ENCODE assay signal across 8 mouse cellular contexts in genomic region chr19:4396998-4397797, GRCm38 (mm10). TPM values are rescaled to one million over a fixed set of nuclear protein-coding genes. Genes with fewer than 3 reads are reported as not detected.
DNase-seq lines count a peak whose midpoint lies in the region; ATAC-seq and TF ChIP-seq lines count a peak whose summit lies in the region.

No protein-coding gene starts in this region.

- H3K4me2 ChIP-seq in forebrain, embryonic 15.5 days (replicated peaks): peak overlapping the region; percentile 89
- peak overlapping the region; percentile 98 for H3K4me2 ChIP-seq in lung, embryonic 14.5 days

- under 1% methylated on average over 52 of the region's 90 CpGs for WGBS in forebrain, embryonic 15.5 days
- 0% methylated on average over 79 of the region's 90 CpGs for WGBS in lung, embryonic 14.5 days
- WGBS in olfactory bulb, adult 2 months: under 1% methylated on average over 68 of the region's 90 CpGs
- WGBS in thymus, adult 2 months: under 1% methylated on average over 55 of the region's 90 CpGs

- peak overlapping the region; percentile 83 for H3K27ac ChIP-seq in ES-E14 (ENCODE audit: insufficient read depth, low read depth, low read length, poor library complexity, severe bottlenecking)
- H3K27ac ChIP-seq in forebrain, embryonic 15.5 days (replicated peaks): peak overlapping the region; percentile 96
- H3K27ac ChIP-seq in layer of hippocampus, adult 2 months: peak overlapping the region; percentile 96
- peak overlapping the region; percentile 92 for H3K27ac ChIP-seq in lung, embryonic 14.5 days (ENCODE audit: low read depth)
- H3K27ac ChIP-seq in olfactory bulb, adult 2 months (ENCODE audit: insufficient read depth, low read depth, low read length): peak overlapping the region; percentile 89
- H3K27ac ChIP-seq in thymus, adult 2 months (ENCODE audit: control insufficient read depth, insufficient read depth, low read length): peak overlapping the region; percentile 19; the same call in 1 of the 2 replicates

- H3K27me3 ChIP-seq in forebrain, embryonic 15.5 days: no peaks in the 10 kb centered on the region
- no peaks in the 10 kb centered on the region for H3K27me3 ChIP-seq in lung, embryonic 14.5 days (ENCODE audit: insufficient read depth, low read length)
- no peaks in the 10 kb centered on the region for H3K27me3 ChIP-seq in thymus, adult 2 months (ENCODE audit: control insufficient read depth, insufficient read depth, low read length)

- no peak for TF ChIP-seq POLR2A in olfactory bulb, adult 2 months (IDR thresholded peaks at IDR 0.05; ENCODE audit: insufficient read depth, low read depth, low read length)
- peak; percentile 42; the same call in 1 of the 2 replicates for TF ChIP-seq POLR2A in thymus, adult 2 months (IDR thresholded peaks at IDR 0.05; ENCODE audit: control insufficient read depth, extremely low read depth, insufficient read depth, low read length, poor library complexity)

- TF ChIP-seq CTCF in layer of hippocampus, adult 2 months (conservative IDR thresholded peaks at IDR 0.05): no peak
- no peak for TF ChIP-seq CTCF in lung, embryonic 14.5 days (IDR thresholded peaks at IDR 0.05; ENCODE audit: low read depth)
- no peak for TF ChIP-seq CTCF in olfactory bulb, adult 2 months (IDR thresholded peaks at IDR 0.05; ENCODE audit: insufficient read depth, low read depth, low read length)
- TF ChIP-seq CTCF in thymus, adult 2 months (IDR thresholded peaks at IDR 0.05; ENCODE audit: borderline replicate concordance, control insufficient read depth, extremely low read depth, insufficient read depth, low read length, poor library complexity): no peak

- H3K36me3 ChIP-seq in ES-E14 (ENCODE audit: control insufficient read depth, insufficient read depth, low read length, poor library complexity, severe bottlenecking): no peaks in the 10 kb centered on the region
- peaks cover 4% of the 10 kb centered on the region for H3K36me3 ChIP-seq in forebrain, embryonic 15.5 days
- H3K36me3 ChIP-seq in lung, embryonic 14.5 days (ENCODE audit: insufficient read depth): peaks cover 10% of the 10 kb centered on the region; the same call in 1 of the 2 replicates
- no peaks in the 10 kb centered on the region; the same call in 1 of the 2 replicates for H3K36me3 ChIP-seq in thymus, adult 2 months (ENCODE audit: control insufficient read depth, insufficient read depth, low read length)

- H3K4me1 ChIP-seq in ES-E14 (ENCODE audit: control insufficient read depth in 2 of 2, insufficient read depth in 2 of 2, low read length in 2 of 2, poor library complexity in 1 of 2): peaks cover 0 to 2% of the 10 kb centered on the region in 2 experiments; a peak in 1 of 4 replicates
- H3K4me1 ChIP-seq in forebrain, embryonic 15.5 days: peaks cover 37% of the 10 kb centered on the region
- 0 out of 2 replicates have a peak, but pooled peaks cover 2% of the 10 kb centered on the region for H3K4me1 ChIP-seq in lung, embryonic 14.5 days (ENCODE audit: insufficient read depth)
- peaks cover 8% of the 10 kb centered on the region for H3K4me1 ChIP-seq in olfactory bulb, adult 2 months (ENCODE audit: control insufficient read depth, insufficient read depth, low read length)
- H3K4me1 ChIP-seq in thymus, adult 2 months (replicated peaks; ENCODE audit: control insufficient read depth, insufficient read depth, low read length): peaks cover 7% of the 10 kb centered on the region

- DNase-seq in ES-E14 (ENCODE audit: low read depth, low spot score): peak; percentile 98
- DNase-seq in cerebellum, adult 11-12 months: peak; percentile 99
- peak; percentile 90 to 93 for DNase-seq in heart, postnatal 36 days
- DNase-seq in layer of hippocampus, adult 2 months (ENCODE audit: low spot score in 2 of 2): peak; percentile 94 to 96
- DNase-seq in lung, embryonic 14.5 days: peak; percentile 99
- peak; percentile 95 for DNase-seq in thymus, adult 2 months

- intact Hi-C loops in heart, postnatal 36 days (cut with DNase I): loop anchor here (2.0 kb wide), 1 partner anchor 62 kb away; no protein-coding TSS in a partner anchor

- H3K4me3 ChIP-seq in ES-E14 (ENCODE audit: insufficient read depth in 1 of 2, low read depth in 1 of 2, low read length in 2 of 2, poor library complexity in 1 of 2, severe bottlenecking in 1 of 2): peak overlapping the region; percentile 96 to 100
- peak overlapping the region; percentile 96 for H3K4me3 ChIP-seq in forebrain, embryonic 15.5 days
- H3K4me3 ChIP-seq in layer of hippocampus, adult 2 months: peak overlapping the region; percentile 97
- peak overlapping the region; percentile 100 for H3K4me3 ChIP-seq in lung, embryonic 14.5 days (ENCODE audit: low read depth, low read length)
- peak overlapping the region; percentile 87 for H3K4me3 ChIP-seq in olfactory bulb, adult 2 months (ENCODE audit: insufficient read depth, low read depth, low read length)
- H3K4me3 ChIP-seq in thymus, adult 2 months (ENCODE audit: control insufficient read depth, insufficient read depth, low read length): peak overlapping the region; percentile 99

- ATAC-seq in forebrain, embryonic 15.5 days (replicated peaks): peak; percentile 92
- peak; percentile 93 for ATAC-seq in lung, embryonic 14.5 days (ENCODE audit: insufficient read depth)

- no peaks in the 10 kb centered on the region for H3K9me3 ChIP-seq in ES-E14 (ENCODE audit: control insufficient read depth, insufficient read depth, low read depth, low read length)
- H3K9me3 ChIP-seq in forebrain, embryonic 15.5 days: no peaks in the 10 kb centered on the region
- H3K9me3 ChIP-seq in lung, embryonic 14.5 days (ENCODE audit: low read depth, low read length): no peaks in the 10 kb centered on the region

- in situ Hi-C loops in ES-E14 (cut with MboI; ENCODE audit: low sequenced_read_pairs in 2 of 2, unreplicated experiment in 2 of 2): no loop called here

- H3K9ac ChIP-seq in ES-E14 (ENCODE audit: insufficient read depth, low read depth, low read length, poor library complexity, severe bottlenecking): peak overlapping the region; percentile 96
- H3K9ac ChIP-seq in forebrain, embryonic 15.5 days (replicated peaks): peak overlapping the region; percentile 95
- peak overlapping the region; percentile 98 for H3K9ac ChIP-seq in lung, embryonic 14.5 days

TF ChIP-seq in ES-E14, 5 proteins besides CTCF, POLR2A, EP300 and RAD21:
- TF ChIP-seq CHD2 (IDR thresholded peaks at IDR 0.05; ENCODE audit: low read depth, low read length): no peak
- no peak for TF ChIP-seq HCFC1 (IDR thresholded peaks at IDR 0.05; ENCODE audit: borderline replicate concordance, insufficient read depth, low read length)
- TF ChIP-seq MAFK (IDR thresholded peaks at IDR 0.05; ENCODE audit: insufficient read depth, low read depth, low read length): no peak
- TF ChIP-seq ZNF384 (IDR thresholded peaks at IDR 0.05; ENCODE audit: low read depth, low read length): no peak
- no peak for TF ChIP-seq ZC3H11A (IDR thresholded peaks at IDR 0.05; ENCODE audit: borderline replicate concordance, low read depth, low read length)
TF ChIP-seq in ES-E14: peak in this region for 0.

RNA-seq across cellular contexts. Expression of gene Kdm2a, which starts 0.9 kb away (rescaled TPM):
- total RNA-seq in ES-E14 (2012; rRNA removed): 45.6 and 51.5 TPM in 2 replicates
- polyA plus RNA-seq in forebrain, embryonic 15.5 days (2015; fragmentation: Nextera tagmentation; extraction: Ambion mirVana): 40.3 and 43.3 TPM in 2 replicates
- 10 to 100 TPM; 39.4 to 41.1 TPM for total RNA-seq in heart, postnatal 36 days (2021)
- total RNA-seq in layer of hippocampus, adult 2 months (2021): 10 to 100 TPM; 77.5 to 87.8 TPM
- 56.2 and 63.1 TPM in 2 replicates for polyA plus RNA-seq in lung, embryonic 14.5 days (2014; fragmentation: Nextera tagmentation; extraction: Ambion mirVana)
- polyA plus RNA-seq in olfactory bulb, adult 2 months (2012; ENCODE audit: insufficient read depth, insufficient read length, low replicate concordance, missing spikeins): 282 TPM in 1 of 2 replicates, not detected in the other
- polyA plus RNA-seq in thymus, adult 2 months (2012; rRNA removed): 194 and 210 TPM in 2 replicates

RNA-seq across cellular contexts. Expression of gene Rhod, which starts 42.0 kb away (rescaled TPM):
- 10.9 and 15.5 TPM in 2 replicates for total RNA-seq in ES-E14 (2012; rRNA removed)
- polyA plus RNA-seq in forebrain, embryonic 15.5 days (2015; fragmentation: Nextera tagmentation; extraction: Ambion mirVana): 5.1 and 5.6 TPM in 2 replicates
- total RNA-seq in heart, postnatal 36 days (2021): 1 to 10 TPM; 5.5 to 5.8 TPM
- 1 to 10 TPM in 1 of 2 experiments, under 1 TPM in 1; 0.82 to 1.0 TPM for total RNA-seq in layer of hippocampus, adult 2 months (2021)
- 33.7 and 46.0 TPM in 2 replicates for polyA plus RNA-seq in lung, embryonic 14.5 days (2014; fragmentation: Nextera tagmentation; extraction: Ambion mirVana)
- polyA plus RNA-seq in olfactory bulb, adult 2 months (2012; ENCODE audit: insufficient read depth, insufficient read length, low replicate concordance, missing spikeins): not detected in 2 replicates
- 2.6 and 2.9 TPM in 2 replicates for polyA plus RNA-seq in thymus, adult 2 months (2012; rRNA removed)

Comparison
In these comparisons a context has a peak if more than half of its experiments do, and no peak if none do; other contexts are left out.
1. Peak in every context shown above with its lines: DNase-seq, ATAC-seq, H3K4me3 ChIP-seq and H3K27ac ChIP-seq.
2. H3K27ac ChIP-seq: peak in every context shown above with its lines; median percentile 96 in forebrain, embryonic 15.5 days; 96 in layer of hippocampus, adult 2 months; 92 in lung, embryonic 14.5 days; 89 in olfactory bulb, adult 2 months; 83 in ES-E14; 19 in thymus, adult 2 months.